Mouse (Mus musculus): ENCODE results near the gene Sesn1. TPM values are rescaled to one million over a fixed set of nuclear protein-coding genes. Genes with fewer than 3 reads are reported as not detected.

Sesn1 gene
- 199 to 236 TPM (median 210 TPM) in 4 replicates for total RNA-seq (2023; ENCODE audit: inconsistent age)

DNA sequence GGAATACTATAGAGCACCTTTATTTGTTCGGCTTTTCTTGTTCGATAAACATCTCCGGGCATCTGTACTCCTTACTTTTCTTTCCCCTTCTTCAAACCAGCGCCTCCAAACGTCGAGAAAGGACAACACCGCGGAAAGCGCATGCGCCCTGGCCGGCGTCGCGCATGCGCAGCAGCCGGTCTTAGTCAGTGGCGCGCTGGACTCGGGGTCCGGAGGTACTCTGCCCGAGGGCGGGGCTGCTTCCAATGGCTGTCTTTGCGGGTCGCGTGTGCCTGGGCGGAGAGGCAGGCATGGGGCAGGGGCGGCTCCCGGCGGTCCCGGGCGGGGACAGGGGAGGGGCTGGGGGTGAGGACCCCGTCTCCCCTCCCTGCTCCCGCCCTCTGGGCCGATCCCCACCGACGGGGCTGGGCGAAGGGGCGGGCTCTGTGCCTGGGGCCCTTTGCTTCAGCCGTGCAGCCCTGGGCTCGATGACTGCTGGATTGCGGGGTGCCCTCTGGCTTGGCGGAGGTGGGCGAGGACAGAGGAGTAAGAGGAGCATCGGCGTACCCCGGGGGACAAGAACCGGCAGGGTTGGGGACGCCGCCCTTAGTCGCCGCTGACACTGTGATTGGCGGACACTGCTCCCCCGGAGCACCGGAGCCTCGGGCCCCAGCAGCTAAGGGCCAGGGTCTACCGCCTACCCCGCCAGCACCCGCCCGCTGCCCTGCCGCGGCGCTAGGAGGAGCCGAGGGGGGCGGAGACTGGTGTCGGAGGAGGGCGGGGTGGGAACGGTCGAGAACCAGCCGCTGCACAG, at the start of gene Sesn1, which contains the start of gene Cep57l1:
Sesn1 (plus strand) TSS at position 165 of the 793 bp plus-strand sequence.
Cep57l1 (minus strand) TSS at position 101 of the 793 bp plus-strand sequence.

Other genes with a start within 250 kb of the Sesn1 start
- gene Ccdc162, start 93.3 kb upstream of the Sesn1 start, total RNA-seq (2023; ENCODE audit: inconsistent age) = 0.18 TPM in 1 of 4 replicates, not detected in the others
- 8.0 to 12.0 TPM (median 11.0 TPM) in 4 replicates for gene Cep57l1, start 64 bp upstream of the Sesn1 start, total RNA-seq (2023; ENCODE audit: inconsistent age)
- gene Armc2, start 208.5 kb downstream of the Sesn1 start, total RNA-seq (2023; ENCODE audit: inconsistent age) = 0.21 to 0.58 TPM (median 0.51 TPM) in 3 of 4 replicates, not detected in the other

All from B cell, adult (primary cell).